Mouse (Mus musculus) B cell, adult 62 days (primary cell): Measurements from ENCODE around the gene Rab1b. TPM values are rescaled to one million over a fixed set of nuclear protein-coding genes. Genes with fewer than 3 reads are reported as not detected.

ENCODE experiments used
- total RNA-seq: library from RNA; stranded (reverse); gene quantifications from 4 replicates; pipeline ENCODE4 v1.2.4, GENCODE M21; 2023

Rab1b gene
- total RNA-seq = 96.5 to 104 TPM (median 103 TPM) in 4 replicates

DNA sequence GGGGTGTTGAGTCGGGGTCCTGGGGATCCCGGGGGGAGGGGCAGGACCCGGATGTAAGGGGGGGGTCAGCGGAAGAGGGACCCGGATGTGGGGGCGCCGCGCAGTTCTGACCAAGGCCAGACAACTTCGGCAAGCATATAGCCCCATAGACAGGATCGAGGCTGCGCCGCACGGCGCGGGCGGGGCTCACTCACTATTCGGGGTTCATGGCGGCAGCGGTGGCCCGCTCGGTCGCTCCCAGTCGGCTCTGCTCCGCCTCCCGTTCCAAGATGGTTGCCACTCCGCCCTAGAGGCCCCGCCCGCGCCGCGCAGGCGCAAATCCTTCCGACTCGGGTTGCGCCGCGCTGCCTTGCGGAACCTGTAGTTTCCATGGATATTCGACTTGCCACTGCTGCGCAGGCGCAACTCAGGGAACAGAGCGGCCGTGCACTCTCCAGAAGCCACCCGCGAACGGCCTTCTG is at the start of gene Rab1b:
Gene Rab1b, minus strand, starts transcription at position 342 of the 461 bp plus-strand sequence.

DNA sequence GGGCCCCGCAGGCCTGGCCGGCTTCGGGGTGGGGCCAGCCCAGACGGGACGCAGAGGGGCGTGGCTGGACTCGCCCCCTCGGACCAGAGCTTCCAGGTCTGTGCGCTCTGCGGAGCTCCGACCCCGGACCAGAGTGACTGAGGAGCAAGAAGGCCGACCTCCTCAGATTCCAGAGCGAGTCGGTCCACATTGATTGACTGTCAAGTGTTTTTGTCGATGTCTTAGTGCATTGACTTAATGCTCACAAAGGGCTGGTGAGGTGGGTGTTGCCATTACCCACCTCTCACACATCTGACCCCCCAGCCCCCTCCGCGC is 11.5 kb upstream of the Rab1b start, which contains the start of gene Klc2:
Gene Klc2, minus strand, starts transcription at position 177 of the 315 bp plus-strand sequence.

DNA sequence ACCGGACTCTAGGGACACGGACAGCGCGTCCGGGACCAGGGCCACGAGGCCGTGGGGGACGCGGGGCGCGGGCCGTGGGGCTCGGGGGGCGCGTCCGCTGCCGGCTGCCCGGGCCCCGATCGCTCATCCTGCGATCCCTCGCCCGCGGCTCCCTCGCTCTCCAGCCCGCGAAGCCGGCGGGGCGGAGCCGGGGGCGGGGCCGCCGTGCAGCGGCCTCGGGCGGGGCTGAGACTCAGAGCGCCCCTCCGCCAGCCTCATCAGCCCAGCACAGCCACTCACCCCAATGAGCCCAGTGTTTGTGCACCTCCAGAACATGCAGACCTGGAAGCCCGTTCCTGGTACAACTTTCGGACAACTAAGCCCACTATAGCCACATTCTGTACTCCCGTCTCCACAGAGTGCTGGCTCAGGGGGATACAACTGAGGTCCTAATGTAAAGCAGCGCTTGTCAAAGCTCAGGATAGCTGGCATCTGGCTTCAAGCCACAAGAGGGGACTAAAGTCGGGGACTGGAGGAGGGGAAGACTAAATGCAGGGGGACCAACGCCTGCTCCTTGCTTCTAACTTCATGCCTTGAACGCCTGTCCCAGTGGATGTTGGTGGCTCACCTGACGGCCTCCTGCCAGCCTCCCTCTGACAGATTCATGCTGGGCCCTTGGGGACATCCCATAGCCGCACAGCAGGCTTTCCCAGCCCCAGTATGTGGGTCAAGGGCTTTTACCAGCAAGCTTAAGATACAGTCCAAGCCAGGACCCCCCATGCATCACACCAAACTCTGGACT is 8.3 kb downstream of the Rab1b start, which contains the start of gene Cnih2:
Gene Cnih2, minus strand, starts transcription at position 159 of the 781 bp plus-strand sequence.

DNA sequence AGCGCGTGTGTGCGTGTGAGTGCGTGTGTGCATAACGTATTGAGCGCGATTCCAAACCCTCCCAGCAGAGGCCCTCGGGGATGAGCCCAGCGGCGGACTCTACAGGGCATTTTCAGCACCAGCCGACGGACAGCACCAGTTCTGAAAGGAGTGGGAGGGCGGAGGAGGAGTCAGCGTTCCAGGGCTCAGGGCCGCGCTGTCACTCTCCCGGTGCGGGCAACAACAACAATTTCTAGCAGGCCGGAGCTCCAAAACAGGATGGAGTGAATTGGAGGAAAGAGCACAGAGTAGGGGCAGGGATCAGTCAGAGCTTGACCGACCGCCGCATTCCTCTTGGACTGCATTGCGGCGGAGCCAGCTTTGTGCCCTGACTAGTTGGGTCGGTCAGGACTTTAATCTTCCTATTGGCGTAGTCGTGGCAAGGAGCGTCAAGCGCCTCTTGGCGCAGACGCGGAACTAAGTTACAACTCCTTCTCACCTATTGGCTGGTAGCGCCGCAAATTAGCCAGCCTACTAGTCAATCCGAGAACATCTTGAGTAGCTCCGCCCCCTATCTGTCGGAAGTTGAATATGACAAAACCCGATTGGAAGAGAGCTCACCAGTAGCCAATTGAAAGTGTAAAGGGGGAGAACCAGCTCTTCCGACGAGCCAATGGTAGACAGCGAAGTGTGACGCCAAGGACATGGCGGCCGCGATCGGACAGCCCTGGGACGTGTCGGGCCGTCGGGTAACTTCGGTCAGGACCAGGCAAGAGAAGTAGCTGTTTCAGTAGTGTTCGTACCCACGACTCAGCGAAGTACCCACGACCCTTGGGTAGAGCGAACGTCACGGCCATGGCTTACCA is 18.8 kb downstream of the Rab1b start, which contains the start of gene Yif1a:
Gene Yif1a, plus strand, starts transcription at position 655 of the 845 bp plus-strand sequence.

DNA sequence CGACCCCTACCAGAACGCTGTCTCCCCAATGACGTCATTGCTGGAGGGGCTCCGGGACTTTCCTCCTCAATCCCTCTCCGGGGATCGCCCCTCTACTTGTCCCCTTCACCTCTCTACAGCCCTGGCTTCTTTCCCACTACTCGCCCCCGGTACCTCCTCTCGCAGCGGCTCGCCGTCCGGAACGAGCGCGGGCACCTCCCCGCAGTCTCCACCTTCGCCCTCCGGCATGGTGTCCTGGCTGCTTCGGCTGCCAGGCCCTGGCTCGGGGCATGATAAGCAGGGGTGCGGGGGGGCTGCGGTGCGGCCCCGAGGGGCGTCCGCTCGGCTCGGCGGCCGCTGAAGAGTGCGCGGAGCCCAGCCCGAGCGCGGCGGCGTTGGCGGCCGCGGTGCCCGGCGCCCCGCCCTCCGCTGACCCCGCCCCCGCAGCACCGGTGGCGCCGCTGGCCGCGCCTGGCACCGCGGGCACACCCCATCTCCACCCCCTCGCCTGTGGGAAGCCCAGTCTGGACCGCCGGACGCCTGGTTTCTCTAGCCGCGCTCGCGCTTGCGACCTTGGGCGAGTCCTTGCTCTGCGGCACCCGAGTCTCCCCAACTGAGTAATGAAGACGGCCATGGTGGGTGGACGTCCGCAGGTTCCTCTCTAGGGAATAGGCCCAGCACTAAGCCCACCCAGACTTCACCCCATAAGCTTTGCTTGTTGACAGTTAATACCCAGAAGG is 21.6 kb downstream of the Rab1b start, which contains the start of gene Tmem151a:
Gene Tmem151a, minus strand, starts transcription at position 387 of the 719 bp plus-strand sequence.

DNA sequence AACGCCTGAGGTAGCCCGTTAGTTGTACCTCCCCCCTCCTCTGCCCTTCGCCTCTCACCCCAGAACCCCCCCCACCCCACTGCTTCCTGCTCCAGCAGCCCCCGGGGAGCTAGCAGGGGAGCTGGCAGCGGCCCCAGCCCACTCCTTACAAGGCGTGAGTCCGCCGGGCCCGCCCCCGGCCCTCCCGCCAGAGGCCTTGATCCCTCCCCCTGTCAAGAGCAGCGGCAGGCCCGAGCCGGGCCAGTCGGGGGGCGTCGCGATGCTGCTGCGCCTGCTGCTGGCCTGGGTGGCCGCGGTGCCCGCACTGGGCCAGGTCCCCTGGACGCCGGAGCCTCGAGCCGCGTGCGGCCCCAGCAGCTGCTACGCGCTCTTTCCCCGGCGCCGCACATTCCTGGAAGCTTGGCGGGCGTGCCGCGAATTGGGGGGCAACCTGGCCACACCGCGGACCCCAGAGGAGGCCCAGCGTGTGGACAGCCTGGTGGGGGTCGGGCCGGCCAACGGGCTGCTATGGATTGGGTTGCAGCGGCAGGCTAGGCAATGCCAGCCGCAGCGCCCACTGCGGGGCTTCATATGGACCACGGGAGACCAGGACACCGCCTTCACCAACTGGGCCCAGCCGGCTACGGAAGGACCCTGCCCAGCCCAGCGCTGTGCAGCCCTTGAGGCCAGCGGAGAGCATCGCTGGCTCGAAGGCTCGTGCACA is 38.9 kb downstream of the Rab1b start, which contains the start of gene Cd248:
Gene Cd248, plus strand, starts transcription at position 212 of the 703 bp plus-strand sequence.

DNA sequence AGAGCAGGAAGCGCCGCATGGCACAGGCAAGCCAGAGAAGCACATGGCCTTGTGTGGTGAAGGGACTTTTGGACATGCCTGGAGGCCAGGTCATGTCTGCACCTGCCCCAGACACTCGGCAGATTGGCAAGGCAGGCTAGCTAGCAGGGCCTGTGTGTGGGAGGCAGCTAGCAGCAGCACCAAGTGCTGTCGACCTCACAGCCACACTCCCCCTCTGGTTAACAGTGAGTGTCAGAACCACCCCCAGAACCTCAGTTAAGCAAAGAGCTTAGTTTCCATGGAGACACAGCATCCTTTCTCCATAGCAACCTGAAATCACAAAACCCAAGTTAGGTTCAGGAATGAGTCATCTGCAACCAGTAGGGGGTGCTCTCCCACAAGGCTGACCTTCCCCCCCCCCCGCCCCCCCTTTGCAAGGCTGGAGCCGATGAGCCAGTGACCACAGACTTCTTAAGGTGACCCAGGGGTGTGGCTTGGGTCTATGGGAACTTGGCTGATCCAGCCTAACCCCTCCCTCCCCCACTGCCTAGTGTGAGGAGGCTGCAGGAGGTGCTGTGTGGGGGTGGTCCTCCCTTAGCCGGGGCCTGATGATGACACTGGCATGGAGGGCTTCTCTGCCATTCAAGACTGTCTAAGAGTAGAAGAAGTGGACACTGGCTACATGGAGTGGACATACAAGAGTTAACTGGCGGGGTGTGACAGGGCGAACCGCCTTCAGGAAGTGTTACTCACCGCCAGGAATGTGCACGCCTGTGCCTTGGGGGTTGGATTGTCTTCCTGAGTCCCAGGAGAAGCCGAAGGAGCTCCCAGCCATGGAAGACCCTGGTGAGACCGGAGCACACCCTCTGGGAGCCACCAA is 56.6 kb downstream of the Rab1b start, which contains the start of gene Rin1:
Gene Rin1, plus strand, starts transcription at position 435 of the 859 bp plus-strand sequence.

Other genes with a start within 250 kb of the Rab1b start
- not detected in 4 replicates for gene Actn3, start 229.2 kb downstream of the Rab1b start, total RNA-seq
- 7.5 to 11.4 TPM (median 9.0 TPM) in 4 replicates for gene Zdhhc24, start 228.4 kb downstream of the Rab1b start, total RNA-seq
- gene Bbs1, start 200.4 kb downstream of the Rab1b start, total RNA-seq = 2.5 to 3.7 TPM (median 2.6 TPM) in 4 replicates
- 65.2 to 87.2 TPM (median 74.8 TPM) in 4 replicates for gene Dpp3, start 178.8 kb downstream of the Rab1b start, total RNA-seq
- gene Peli3, start 163.9 kb downstream of the Rab1b start, total RNA-seq = 1.5 to 2.5 TPM (median 2.0 TPM) in 4 replicates
- gene Mrpl11, start 144.9 kb downstream of the Rab1b start, total RNA-seq = 24.7 to 38.8 TPM (median 33.6 TPM) in 4 replicates
- not detected in 4 replicates for gene Npas4, start 116.8 kb downstream of the Rab1b start, total RNA-seq
- 2.2 to 7.1 TPM (median 4.2 TPM) in 4 replicates for gene Slc29a2, start 83.2 kb downstream of the Rab1b start, total RNA-seq
- 2.3 to 4.9 TPM (median 3.2 TPM) in 4 replicates for gene B4gat1, start 68.2 kb downstream of the Rab1b start, total RNA-seq
- gene AC124502.3, start 68.2 kb downstream of the Rab1b start, total RNA-seq = 0.37 to 2.7 TPM (median 1.3 TPM) in 4 replicates
- 59.2 to 73.9 TPM (median 68.5 TPM) in 4 replicates for gene Brms1, start 65.7 kb downstream of the Rab1b start, total RNA-seq
- 3.0 to 3.9 TPM (median 3.3 TPM) in 4 replicates for gene Rin1, start 56.6 kb downstream of the Rab1b start, total RNA-seq
- gene Cd248, start 39.0 kb downstream of the Rab1b start, total RNA-seq = not detected in 4 replicates
- 0.15 to 2.9 TPM (median 0.31 TPM) in 3 of 4 replicates, not detected in the other for gene Tmem151a, start 21.5 kb downstream of the Rab1b start, total RNA-seq
- 31.0 to 32.1 TPM (median 31.7 TPM) in 4 replicates for gene Yif1a, start 18.5 kb downstream of the Rab1b start, total RNA-seq
- 0.86 to 1.6 TPM (median 1.3 TPM) in 4 replicates for gene Cnih2, start 8.6 kb downstream of the Rab1b start, total RNA-seq
- gene Klc2, start 11.5 kb upstream of the Rab1b start, total RNA-seq = 34.4 to 45.7 TPM (median 38.8 TPM) in 4 replicates
- 72.0 to 82.2 TPM (median 75.3 TPM) in 4 replicates for gene Pacs1, start 166.0 kb upstream of the Rab1b start, total RNA-seq
- 307 to 329 TPM (median 311 TPM) in 4 replicates for gene Sf3b2, start 188.4 kb upstream of the Rab1b start, total RNA-seq
- gene Gal3st3, start 191.3 kb upstream of the Rab1b start, total RNA-seq = not detected in 4 replicates
- not detected in 4 replicates for gene Catsper1, start 228.7 kb upstream of the Rab1b start, total RNA-seq
- gene Cst6, start 242.5 kb upstream of the Rab1b start, total RNA-seq = 1.1 TPM in 1 of 4 replicates, not detected in the others